Mouse (Mus musculus) ES-E14 (cell line): ENCODE results near the gene Klhl3.

Experiments used
- CHD2 ChIP-seq: IDR thresholded peaks from 2 replicates; pipeline ENCODE4 v1.6.1; 2014; ENCODE audit warnings: mild to moderate bottlenecking, low read depth, low read length, inconsistent platforms
- HCFC1 ChIP-seq: IDR thresholded peaks from 2 replicates; pipeline ENCODE4 v1.6.1; 2012; ENCODE audit warnings: low read length, inconsistent platforms, borderline replicate concordance; ENCODE audit not compliant: insufficient read depth

GRCm38 (mm10) chr13:58131692-58132091 lies 18.3 kb upstream of the Klhl3 start:
- TF ChIP-seq CHD2 (no peak), HCFC1 (no peak)
